Mouse (Mus musculus): ENCODE data around the gene Prkce.

Gene Prkce

DNA sequence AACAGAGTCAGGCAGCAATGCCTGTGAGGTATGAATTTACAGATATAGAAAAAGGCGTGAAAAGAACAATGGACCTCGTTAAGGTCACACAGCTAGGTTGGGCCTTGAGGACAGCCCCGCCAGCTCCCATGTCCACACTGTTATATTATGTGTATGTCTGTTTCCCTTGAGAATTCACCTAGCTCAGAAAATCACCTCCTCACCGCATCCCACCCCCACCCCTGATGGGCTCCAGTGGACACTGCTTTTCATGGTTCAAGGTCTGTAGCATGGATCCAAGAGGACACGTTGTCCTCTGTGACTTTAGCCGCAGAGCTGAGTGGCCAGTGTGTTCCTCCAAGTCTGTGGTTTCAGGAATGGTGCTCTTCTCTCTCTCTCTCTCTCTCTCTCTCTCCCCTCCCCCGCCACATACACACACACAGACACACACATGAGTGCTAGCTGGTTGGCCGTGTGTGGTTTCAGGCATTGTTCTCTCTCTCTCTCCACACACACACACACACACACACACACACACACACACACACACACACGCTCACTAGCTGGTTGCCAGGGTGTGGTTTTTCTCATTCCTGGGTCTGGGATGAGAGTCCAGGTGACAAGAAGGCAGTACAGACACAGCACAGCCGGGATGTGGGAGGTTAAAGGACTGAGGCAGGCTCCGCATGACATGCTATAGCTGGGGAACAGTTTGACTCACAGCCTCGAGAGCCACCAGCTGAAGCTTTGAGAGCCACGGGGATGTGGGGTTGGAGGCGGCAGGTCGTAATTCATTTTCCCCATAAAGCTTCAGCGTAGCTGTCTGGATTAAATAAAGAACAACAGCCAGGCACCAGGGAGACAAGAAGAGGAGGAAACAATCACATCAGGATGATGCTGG lies 162.7 kb downstream of the Prkce start:
- no peak for DNase-seq (ENCODE audit: low spot score in 2 of 2)

DNA sequence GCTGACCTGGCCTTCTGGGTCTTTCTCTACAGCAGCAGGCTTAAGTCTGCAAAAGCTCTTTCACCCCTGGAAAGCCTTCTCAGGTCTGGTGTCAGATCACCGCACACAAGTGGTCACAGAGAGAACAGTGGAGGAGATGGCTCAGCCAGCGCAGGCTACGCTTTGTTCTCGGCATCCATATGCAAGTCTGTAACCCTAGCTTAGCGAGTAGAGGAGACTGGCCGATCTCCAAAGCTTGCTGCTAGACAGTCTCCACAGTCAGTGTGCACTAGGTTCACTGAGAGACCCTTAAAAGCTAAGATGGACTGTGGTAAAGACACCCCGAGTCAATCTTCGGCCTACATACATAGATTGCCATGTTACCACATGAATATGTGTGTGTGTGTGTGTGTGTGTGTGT lies 164.2 kb downstream of the Prkce start:
- DNase-seq (ENCODE audit: low spot score in 2 of 2) = no peak

DNA sequence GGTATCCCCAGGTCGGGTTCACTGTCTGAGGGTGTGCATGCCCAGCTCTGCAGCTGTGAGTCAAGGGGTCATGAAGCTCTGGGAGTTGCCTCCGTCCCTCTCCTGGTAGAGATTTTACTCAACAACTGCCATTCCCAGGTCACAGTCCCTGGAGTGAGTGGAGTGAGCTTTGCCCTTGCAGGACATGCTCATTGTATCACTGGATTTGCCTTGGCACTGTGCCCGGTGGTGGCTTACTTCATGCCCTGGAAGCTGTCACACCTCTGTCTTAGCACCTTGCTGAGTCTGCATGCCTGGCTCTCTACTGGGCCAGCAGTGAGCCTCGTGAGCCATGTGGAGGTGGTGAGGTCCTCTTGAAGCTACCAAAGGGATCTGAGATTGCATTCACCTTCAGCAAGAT lies 167.4 kb downstream of the Prkce start:
- no peak for DNase-seq (ENCODE audit: low spot score in 2 of 2)

DNA sequence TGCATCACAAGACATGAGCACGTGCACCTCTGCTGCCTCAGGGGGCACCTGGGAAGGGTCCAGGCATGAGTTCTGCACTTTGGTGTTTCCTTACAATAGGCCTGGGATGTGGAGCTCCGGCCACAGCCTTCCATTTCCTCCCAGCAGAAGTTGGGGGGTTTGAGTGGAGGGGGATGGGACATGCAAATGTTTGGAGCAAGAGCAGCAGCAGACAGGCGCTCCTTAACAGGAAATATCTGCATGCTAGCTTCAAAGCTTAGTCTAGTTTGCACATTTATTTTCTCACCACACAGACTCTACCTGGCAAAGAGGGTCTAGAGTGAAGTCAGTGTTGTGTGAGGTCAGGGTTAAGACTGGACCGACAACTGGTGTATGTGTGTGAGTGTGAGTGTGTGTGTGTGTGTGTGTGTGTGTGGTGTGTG lies 169.1 kb downstream of the Prkce start:
- no peak for DNase-seq (ENCODE audit: low spot score in 2 of 2)

DNA sequence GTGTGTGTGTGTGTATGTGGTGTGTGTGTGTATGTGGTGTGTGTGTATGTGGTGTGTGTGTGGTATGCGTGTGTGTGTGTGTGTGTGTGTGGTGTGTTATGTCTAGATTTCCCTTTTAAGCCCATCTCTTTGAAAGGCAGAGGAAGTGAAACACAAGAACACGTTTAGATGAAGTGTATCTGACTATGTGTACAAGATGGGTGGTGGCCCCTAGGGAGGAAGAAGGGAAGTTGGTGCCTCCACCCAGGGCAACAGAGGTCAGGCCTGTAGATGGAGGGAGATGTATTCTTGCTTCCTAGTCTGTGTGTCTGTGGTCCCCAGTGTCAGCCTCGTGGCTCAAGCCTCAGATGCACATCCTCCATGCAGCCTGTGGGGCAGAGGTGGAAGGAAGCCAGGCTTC lies 169.5 kb downstream of the Prkce start:
- no peak for DNase-seq (ENCODE audit: low spot score in 2 of 2)

DNA sequence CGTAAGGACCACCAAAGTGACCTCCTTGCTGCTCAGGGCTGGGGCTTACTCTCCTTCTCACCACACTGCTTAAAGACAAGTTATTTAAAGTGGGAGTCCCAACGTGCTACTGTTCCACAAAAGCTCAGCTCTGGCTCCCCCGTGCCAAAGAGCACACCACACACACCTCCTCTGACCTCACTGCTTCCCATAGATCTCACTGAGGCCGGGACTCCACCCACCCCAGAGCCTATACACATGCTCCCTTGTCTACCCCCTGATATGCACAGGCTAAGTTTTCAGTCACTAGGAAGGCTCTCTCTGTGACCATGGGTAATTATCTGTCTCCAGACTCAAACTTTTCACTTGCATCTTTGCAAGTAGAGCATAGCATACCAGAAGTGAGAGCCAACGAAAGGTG lies 170.7 kb downstream of the Prkce start:
- no peak for DNase-seq (ENCODE audit: low spot score in 2 of 2)

DNA sequence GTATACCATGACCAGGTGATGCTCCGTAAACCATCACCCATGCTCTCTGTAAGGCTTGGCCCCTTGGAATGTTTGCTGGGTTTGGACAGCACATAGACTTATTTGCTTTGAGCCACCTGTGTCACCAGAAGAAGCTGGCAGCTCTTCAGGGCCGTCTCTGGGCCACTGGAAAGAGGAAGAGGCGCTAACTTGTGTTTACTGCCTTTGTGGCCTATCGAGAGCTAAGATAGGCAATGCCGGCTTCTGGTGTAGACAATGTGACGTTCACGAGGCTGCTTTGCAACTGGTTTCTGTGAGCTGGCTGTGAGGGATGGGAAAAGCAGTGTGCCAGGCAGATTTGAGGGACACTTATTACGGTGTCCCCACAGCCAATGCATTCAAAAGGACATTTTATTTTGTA lies 176.4 kb downstream of the Prkce start:
- DNase-seq (ENCODE audit: low spot score in 2 of 2) = no peak

DNA sequence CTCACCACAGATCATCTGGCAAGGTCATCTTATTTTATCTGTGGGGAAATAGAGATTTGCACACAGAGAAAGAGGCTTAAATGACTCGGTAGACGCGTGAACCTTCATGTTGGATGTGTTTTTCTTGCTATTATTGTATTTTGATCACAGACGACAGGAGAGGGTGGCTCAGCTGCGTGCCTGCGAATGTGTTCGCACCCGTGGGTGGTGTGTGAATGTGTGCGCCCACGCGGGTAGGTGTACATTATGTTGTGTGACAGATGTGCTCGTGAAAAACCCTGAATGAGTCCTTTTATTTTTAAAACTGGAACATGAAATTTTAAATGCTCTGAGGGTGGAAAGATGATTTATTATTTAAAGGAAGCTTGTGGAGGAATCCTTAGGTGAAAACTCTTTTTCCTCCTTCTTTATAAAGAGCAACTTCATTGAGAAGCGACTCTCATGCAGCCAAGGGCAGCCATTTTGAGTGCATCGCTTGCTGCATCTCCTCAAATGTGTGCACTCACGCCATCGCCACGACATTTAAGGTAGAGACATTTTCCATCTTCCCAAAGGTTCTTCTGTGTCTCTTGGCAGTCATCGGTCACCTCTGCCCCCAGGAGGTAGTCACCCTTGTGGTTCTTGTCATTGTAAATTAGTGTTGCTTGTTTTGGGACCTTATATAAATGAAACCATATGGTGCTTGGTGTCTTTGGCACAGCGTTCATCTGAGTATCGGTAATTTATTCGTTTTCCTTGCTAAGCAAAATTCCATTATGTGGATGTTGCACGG lies 177.8 kb downstream of the Prkce start:
- DNase-seq (ENCODE audit: low spot score in 2 of 2) = no peak

DNA sequence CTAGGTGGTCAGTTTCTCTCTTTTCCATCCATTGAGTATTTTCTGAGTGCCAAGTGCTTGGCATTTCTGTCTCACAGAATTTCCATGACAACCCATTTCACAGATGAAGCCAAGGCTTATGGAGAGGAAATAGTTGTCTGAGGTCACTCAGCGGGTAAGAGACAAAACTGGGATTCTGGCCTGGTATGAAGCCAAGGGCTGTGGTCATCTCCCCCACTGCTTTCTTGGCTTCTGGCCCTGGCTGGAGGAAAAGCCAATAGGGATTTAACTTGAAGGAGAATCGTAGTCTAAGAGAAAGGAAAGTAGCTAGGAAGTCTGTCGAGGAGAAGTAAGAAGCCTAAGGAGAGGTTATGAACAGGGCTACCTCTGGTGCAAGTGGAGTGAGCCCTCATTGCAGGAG lies 182.7 kb downstream of the Prkce start:
- DNase-seq (ENCODE audit: low spot score in 2 of 2) = peak in 1 of 2 experiments; percentile 62

DNA sequence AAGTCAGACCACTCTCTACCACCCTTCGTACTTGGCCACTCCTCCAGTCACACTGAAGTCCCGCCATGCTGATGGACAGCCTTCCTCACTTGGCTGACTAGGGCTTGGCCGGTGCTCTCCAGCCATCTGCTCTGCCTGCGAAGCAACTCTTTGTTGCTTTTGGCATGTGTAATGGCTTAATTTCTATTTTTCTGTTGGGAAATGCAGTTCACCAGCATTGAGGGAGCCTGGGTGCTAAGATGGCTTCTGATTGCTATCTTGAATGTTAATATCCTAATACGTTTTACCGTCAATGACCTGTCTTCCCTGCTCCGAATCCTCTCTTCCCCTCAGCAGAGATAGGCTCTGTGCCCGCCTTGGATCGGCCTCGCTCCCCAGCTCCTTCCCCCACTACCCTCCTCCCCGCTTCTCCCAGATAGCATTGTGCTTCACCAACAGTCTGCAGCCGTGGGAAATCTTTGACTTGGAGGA lies 183.2 kb downstream of the Prkce start:
- no peak for DNase-seq (ENCODE audit: low spot score in 2 of 2)

DNA sequence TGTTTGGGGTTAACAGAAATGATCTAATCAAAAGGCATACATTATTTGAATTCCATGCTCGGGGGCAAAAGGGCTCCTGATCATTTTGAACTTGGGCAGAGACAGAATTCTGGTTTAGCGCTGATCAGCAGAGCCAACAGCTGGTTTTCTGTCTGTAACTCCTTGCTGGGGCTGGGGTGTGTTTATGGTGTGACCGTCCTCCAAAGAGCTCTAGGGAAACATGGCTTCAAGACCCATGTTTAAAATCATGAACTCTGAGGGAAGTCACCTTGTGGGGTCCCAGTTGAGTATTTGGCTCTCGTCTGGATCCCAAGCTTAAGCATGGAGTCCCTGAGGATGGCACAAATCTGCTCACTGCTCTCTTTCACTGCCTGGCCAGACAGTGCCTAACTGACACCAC lies 183.7 kb downstream of the Prkce start:
- no peak for DNase-seq (ENCODE audit: low spot score in 2 of 2)

DNA sequence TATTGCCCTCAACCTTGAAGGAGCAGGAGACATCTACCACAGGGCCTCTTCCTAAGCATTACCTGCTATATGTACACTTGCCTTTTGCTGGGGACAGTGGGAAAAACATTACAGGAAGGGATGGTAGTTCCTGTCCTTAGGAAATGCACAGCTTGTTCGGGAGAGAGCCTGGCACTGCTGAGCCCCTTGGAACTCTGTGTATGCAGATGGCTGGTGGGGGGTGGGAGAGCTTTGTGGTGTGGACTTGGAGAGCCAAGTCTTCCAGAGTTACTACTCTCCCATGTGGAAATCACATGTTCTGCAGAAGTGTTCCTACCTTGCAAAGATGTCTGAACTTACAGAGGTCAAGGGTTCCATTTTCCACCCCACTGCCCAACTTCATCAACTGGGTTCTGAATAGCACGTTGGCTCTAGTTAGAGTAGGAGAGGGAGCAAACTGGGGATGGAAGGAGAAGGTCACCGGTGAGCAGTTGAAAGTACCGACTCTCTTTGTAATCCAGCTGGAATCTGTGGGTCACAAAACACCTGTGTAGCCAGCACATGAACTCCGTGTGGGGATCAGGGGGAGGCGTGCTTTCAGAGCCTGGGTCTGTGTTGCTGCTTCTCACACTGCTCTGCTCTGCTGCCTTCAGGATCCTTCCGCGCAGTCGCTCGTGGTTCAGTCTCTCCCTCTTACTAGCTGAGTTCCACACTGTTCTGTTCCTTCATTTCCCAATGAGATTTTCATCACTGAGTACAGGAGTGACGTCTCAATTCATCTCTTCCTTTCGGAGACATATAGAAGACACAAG lies 184.9 kb downstream of the Prkce start:
- DNase-seq (ENCODE audit: low spot score in 2 of 2) = no peak

DNA sequence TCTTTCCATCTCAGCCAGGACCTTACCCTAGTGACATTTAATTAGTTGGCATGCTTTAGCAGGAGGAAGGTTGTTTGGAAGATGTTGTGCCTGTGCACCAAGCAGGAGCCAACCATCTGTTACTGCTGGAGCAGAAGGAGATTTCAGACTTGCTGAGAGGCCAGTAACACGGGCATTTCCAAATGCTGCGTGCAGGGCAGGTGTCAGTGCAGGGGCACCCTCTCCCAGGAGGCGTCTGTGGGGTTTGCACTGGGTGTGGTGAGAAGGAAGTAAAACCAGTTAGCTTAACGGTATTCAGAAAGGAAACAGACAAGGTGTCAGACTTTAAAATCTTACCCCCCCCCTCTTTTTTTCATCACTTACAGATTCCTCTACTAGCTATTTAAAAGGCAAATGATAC lies 186.1 kb downstream of the Prkce start:
- DNase-seq (ENCODE audit: low spot score in 2 of 2) = no peak

DNA sequence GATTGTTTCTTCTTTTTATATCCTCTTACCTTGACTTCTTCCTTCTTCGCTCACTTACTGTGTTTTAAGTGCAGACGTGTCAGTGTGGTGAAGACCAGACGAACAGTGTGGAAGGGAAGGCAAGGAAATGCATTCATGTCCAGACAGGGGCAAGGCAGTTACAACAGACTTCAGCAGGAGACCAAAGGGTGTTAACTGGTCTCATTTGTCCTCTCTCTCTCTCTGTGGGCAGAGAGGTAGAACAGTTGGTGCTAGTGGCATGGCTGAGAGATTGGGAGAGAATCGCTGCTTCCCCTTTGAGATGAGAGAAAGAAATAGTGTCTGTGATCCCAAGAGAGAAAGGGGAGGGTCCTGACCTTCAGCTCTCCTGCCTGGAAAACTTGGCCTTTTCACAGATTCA lies 186.5 kb downstream of the Prkce start:
- no peak for DNase-seq (ENCODE audit: low spot score in 2 of 2)

DNA sequence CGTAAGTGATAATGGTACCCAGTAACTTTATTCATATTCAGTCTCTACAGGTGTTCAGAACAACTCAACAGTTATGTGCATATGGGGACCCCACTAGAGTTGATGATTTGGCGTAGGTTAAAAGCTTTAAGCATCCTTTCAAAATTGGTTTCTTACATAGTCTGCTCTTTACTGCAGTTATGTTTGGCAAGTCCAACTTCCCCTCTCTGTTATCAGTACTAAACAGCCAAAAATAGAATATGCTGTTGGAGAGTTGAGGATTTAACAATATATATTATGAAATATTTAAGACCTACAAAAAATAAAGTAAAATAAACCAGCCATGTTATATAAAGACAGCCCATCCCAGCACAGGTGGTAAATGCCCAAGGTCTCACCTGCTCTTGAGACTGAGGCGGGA lies 187.3 kb downstream of the Prkce start:
- no peak for DNase-seq (ENCODE audit: low spot score in 2 of 2)

DNA sequence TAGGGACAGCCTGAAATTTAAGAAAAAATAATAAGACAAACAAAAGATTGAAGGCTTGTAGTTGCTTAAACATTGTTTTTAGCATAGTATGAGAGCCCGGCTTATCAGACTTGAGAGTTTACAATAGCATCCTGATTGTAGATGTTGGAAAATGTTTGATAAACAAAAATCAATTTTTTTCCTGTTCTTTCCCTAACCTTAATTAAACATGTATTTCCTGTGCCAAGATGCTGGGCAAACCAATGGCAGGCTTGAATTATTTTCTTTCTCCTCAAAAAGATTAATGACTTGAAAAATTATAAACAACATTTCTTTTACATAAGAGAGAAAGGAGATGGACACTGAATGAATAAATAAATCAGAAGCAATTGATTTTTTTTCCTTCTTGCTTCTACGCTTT lies 187.7 kb downstream of the Prkce start:
- DNase-seq (ENCODE audit: low spot score in 2 of 2) = no peak

DNA sequence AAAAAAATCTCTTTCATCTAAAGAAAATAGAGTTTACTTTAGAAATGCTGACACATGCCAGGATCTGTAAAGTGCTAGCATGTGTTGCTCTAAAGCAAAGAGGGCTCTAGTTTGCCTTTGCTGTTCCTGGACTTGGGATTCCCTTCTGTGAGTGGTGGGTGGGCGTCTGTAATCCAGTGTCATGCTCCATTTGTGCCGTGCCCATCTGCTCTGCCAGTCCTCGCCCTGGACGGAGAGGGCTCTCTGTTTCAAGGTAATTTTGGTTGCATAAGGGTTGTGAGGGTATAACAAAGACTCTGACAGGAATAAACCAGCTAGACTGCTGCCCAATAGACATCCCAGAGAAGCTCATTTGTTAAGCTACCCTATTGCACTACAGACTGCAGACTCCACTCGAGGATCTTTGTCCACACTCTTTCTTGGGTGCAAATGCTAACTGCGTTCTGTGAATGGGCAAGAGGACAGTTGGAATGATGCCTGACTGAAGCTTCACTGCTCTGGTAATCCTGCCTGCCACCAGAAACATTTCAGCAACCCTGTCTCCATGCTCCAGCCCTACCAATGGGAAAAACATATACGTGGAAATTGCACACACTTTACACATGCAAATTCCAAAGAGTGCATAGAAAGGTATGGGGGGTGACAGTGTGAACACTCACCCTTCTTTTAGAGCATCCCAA lies 188.3 kb downstream of the Prkce start:
- DNase-seq (ENCODE audit: low spot score in 2 of 2) = no peak

DNA sequence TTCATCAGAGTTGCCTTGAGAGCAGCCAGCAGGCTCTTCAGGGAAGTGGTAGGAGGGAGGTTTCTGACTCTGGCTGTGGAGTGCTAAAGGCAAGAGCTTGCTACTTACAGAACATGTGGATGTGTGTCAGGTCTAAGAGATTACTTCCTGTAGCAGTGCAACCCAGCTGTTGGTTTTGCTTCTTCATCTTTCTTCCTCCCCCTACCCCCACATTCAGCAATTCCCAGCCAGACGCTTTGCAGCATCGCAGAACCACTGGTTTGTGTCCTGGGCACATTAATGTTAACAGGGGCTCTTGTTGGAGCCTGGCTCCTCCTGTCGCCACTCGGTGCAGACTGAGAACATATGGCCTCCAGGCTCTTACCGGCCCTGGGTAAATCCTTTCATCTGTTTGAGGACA lies 190.8 kb downstream of the Prkce start:
- DNase-seq (ENCODE audit: low spot score in 2 of 2) = no peak

DNA sequence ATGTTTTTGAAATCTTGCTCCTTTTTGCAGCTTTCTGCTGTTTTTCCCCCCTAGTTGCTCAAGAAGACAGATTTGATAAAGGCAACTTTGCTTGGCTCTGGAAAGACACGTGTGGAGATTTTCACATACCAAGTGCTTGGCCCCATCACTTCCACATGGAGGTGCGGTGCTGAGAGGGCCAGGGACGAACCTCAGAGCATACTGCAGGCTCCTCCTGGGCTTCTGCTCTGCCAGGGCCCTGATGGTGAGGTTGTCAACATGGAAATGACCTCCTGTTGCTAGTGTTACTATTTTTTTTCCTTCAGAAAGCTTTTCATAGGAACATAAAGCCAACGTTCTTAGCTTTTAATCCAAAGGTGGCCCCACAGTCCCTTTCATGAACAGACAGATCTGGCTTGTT lies 191.3 kb downstream of the Prkce start:
- no peak for DNase-seq (ENCODE audit: low spot score in 2 of 2)

DNA sequence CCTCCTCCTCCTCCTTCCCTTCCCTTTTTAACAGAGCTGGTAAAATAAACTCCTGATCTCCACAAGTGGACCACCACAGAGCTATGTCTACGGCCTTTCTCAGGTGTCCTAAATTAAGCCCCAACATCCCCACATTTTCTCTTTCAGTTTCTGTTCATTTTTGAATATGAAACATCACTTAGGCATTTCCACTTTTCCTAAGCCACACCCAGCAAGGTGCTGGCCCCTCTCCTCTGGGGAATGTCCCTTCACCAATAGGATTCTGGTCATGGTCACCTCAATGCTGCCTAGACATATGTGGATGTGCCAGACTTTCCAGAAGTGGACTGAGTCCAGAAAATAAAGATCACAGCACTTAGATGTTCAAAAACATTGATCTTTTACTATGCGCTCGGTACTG lies 193.3 kb downstream of the Prkce start:
- DNase-seq (ENCODE audit: low spot score in 2 of 2) = no peak

DNA sequence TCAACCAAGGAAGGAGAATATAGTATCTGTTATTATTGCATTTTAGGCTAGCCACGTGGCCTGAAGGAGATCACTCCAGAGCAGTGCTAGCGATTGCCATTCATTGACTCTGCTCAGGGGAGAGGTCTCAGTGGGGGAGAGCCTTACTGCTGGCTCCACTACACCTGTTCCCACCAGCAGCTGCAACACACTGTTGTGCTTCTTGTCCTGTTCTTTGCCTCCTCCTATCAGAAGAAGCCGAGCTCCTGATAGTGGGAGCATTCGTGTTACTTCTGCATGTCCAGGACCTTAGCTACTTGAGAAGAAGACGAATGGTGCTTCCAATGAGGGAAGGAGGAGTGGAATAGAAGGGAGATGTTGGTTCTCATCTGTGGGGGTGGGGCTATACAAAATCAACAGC lies 195.8 kb downstream of the Prkce start:
- DNase-seq (ENCODE audit: low spot score in 2 of 2) = no peak
